Mouse (Mus musculus) Patski (cell line): ENCODE results near the gene Eftud2. TPM values are rescaled to one million over a fixed set of nuclear protein-coding genes. Genes with fewer than 3 reads are reported as not detected.

Experiments
- ATAC-seq: fragments of 100-300 bp; one replicate; pipeline ENCODE4 v1.8.0; 2021
- CTCF ChIA-PET: fragments of 350-600 bp; sonication (Branson Sonifier 250); formaldehyde crosslinking; loops from one replicate; lab custom pipeline; 2022; ENCODE audit warnings: inconsistent platforms; lab: Charles Lee
- POLR2A ChIA-PET: fragments of 350-600 bp; sonication (Branson Sonifier 250); formaldehyde crosslinking; loops from one replicate; lab custom pipeline; 2022; ENCODE audit warnings: antibody characterized with exemption, inconsistent platforms; lab: Charles Lee
- DNase-seq: peaks from one replicate; pipeline ENCODE4 v3.0.0-alpha.2; 2011; ENCODE audit warnings: low read depth, low spot score
- H3K27me3 ChIP-seq: fragments of 371-371 bp; one replicate; pipeline ENCODE4 v1.5.1; 2021
- CTCF ChIP-seq: fragments of 100-300 bp; IDR thresholded peaks from one replicate; pipeline ENCODE4 v1.5.1; 2021
- in situ Hi-C: fragments of 300-500 bp; cut with MboI; formaldehyde crosslinking; loops from 3 replicates; pipeline ENCODE4 v1.11.1; 2018; ENCODE audit warnings: low pct_unique_long_range_greater_than_20kb, mixed read lengths
- polyA plus RNA-seq: library from polyadenylated mRNA; unstranded; gene quantifications from one replicate; pipeline ENCODE4 v1.2.3, GENCODE M21; 2021

Gene Eftud2
- polyA plus RNA-seq, 1 experiment from 2014 or later, result 120 TPM

DNA sequence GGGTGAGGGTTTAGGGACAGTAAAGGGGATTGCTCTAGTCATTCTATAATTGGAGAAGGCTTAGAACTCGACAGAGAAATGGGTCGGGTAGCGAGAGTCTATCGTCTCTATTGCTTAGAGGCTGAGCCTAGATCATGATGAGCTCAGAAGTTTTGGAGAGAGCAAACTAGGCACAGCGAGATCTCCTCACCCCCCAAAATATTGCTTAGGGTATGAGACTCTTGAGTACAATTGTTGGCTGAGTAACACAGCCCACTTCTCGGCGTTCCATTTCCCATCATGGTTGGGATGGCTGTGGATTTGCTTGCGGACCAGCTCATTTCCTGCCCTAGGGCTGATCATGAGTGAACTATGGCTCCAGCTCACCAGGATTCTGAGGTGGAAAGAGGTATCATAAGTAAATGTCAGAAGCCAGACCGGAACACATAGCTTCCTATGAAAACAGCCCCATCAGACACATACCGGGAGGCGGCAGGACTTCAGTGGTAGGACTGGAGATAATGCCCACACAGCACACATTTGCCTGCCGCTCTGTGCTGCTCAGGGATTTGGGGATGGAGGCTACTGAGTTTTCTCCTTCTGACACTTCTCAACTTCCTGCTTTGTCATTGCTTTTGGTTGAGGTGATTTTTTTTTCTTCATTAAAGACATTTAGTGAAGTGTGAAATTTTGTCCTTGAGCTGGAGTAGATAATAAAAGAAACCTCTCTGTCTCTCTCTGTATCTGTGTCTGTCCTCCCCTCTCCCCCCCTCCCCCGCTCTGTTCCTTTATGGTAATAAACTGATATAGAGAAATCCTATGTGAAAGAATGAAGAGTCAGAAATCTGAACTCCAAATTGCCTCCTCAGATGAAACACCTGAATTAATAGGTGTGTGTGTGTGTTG, 771 bp upstream of the Eftud2 start:
- TF ChIP-seq CTCF, result no peak

DNA sequence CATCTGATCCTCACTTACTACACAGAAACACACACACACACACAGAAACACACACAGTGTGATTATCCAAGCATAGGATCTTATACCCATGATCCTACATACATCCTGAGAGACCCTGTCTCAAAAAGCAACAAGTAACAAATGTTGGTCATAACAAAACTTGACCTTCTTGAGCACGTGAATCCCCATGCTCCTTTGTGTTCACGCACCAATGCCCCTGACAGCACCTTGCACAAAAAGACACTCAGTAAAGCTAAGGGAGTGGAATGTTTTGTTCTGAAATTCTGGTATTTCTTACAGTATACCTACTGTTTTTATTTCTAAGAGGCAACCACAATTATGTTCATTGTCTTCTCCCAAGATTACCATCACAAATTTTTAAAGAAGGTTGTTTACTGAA, 1.2 kb downstream of the Eftud2 start:
- H3K27me3 ChIP-seq, result no peaks in the 10 kb centered on the region
- in situ Hi-C loops, result no loop called here
- CTCF ChIA-PET, result no interaction called here
- no peak for DNase-seq
- POLR2A ChIA-PET, result no interaction called here
- no peak for TF ChIP-seq CTCF
- no peak for ATAC-seq

More for the DNA sequence above, 771 bp upstream of the Eftud2 start:
- CTCF ChIA-PET, result interaction anchor here (1.3 to 1.4 kb wide), 2 partner anchors 9 to 153 kb away, joined by 3 read pairs; no protein-coding TSS in a partner anchor
- H3K27me3 ChIP-seq, result no peaks in the 10 kb centered on the region
- no peak for DNase-seq
- POLR2A ChIA-PET, result interaction anchor here (0.8 to 1.1 kb wide), 2 partner anchors 8 to 11 kb away, joined by 3 read pairs; no protein-coding TSS in a partner anchor
- ATAC-seq, result no peak
- in situ Hi-C loops, result no loop called here

DNA sequence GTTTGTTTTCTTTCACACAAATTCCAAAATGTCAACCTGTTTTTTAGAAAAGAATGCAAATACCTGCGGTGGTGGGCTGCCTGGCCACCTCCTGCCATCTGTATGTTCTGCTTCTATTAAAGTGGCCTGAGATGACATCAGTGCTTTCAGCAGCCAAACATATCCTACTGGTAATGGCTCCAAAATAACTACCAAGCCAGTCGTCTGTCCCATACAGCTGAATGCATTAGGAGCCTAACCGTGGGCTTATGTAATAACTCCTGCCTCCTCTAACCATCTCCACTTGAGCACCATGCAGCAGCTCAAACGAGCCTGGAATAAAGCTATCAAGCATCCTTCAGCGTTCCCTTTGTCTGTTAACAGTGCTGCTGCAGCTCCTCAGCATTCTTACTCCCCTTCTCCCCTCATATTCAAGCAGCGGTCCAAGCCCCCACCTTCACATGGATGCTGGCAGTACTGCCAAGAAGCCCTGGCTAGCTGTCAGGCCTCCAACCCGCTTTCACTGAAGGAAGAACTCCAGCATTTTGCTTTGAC, 5.9 kb downstream of the Eftud2 start:
- ChIA-PET CTCF (interaction anchor here (1.3 to 1.8 kb wide), 2 partner anchors 9 to 11 kb away, joined by 4 to 5 read pairs; no protein-coding TSS in a partner anchor), POLR2A (no interaction called here)
- ATAC-seq, result no peak
- no peak for TF ChIP-seq CTCF
- in situ Hi-C loops, result no loop called here
- H3K27me3 ChIP-seq, result no peaks in the 10 kb centered on the region
- DNase-seq, result no peak

DNA sequence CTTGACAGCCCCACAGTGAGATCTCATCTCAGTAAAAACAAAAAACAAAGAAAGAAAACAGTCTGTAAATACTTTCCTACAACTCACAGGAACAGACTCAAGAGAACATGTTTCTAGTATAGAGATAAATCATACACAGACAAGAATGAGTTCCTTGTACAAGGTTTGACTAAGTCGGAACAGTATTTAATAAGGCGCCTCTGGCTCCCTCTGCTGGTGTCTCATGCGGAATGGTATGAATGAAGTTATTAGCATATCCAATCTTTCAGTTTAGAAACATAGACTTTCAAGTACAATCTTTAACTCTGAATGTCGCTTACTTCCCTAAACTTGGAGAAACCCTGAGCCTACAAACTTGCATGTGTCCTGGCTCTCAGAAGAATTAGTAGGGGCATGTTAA, 16.5 kb downstream of the Eftud2 start:
- CTCF ChIA-PET, result interaction anchor here (0.7 to 1.0 kb wide), 3 partner anchors 11 to 89 kb away, joined by 3 to 4 read pairs (median 4); no protein-coding TSS in a partner anchor
- in situ Hi-C loops, result no loop called here
- no peaks in the 10 kb centered on the region for H3K27me3 ChIP-seq
- POLR2A ChIA-PET, result no interaction called here
- DNase-seq (no peak), ATAC-seq (no peak)
- peak; percentile 69 for TF ChIP-seq CTCF

DNA sequence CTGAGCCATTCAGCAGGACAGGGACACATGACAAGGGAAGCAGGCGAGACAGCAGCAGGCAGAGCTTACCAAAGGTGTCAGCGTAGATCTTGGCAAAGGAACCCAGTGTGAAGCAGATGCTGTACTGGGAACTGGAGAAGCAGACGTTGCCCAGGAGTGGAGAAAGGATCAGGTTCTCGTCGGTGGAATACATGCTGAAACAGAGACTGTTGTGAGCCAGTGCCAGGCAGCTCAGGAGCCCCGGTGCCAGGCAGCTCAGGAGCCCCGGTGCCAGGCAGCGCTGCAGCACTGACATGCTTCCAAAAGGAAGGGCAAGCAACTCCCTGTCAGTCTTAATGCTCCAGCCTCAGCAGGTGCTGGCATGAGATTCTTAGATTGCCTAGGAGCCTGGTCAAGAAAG, 20.9 kb downstream of the Eftud2 start:
- H3K27me3 ChIP-seq, result no peaks in the 10 kb centered on the region
- in situ Hi-C loops, result no loop called here
- ATAC-seq, result no peak
- POLR2A ChIA-PET, result no interaction called here
- DNase-seq, result no peak
- CTCF ChIA-PET, result interaction anchor here (0.8 to 1.9 kb wide), 4 partner anchors 35 to 85 kb away, joined by 3 to 6 read pairs (median 4); no protein-coding TSS in a partner anchor
- no peak for TF ChIP-seq CTCF

DNA sequence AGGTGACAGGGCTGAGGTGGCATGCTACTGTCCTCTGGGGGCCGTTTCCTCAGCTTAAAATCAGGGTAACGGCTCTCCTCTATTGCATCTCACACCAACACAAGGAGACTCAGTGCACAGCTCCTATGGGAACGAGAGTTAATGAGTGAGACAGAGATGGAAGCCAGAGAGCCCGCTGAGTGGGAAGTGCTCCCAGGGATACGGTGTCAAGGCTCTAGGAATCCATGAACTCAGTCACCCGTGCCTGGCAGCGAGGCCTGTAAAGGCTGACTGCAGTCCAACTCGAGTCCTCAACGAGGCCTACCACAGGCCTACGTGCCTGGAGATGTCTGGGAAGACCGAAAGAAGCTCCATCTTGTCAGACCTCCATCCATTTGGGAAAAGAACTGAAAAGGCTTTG, 21.8 kb downstream of the Eftud2 start:
- in situ Hi-C loops, result no loop called here
- no peaks in the 10 kb centered on the region for H3K27me3 ChIP-seq
- DNase-seq, result no peak
- ATAC-seq, result no peak
- ChIA-PET POLR2A (interaction anchor here (0.6 to 0.9 kb wide), 2 partner anchors 22 to 85 kb away, joined by 3 read pairs; partner anchors contain the start of genes Ccdc103 and Eftud2), CTCF (interaction anchor here (0.8 to 1.5 kb wide), 3 partner anchors 67 to 84 kb away, joined by 3 to 4 read pairs (median 4); no protein-coding TSS in a partner anchor)
- no peak for TF ChIP-seq CTCF

DNA sequence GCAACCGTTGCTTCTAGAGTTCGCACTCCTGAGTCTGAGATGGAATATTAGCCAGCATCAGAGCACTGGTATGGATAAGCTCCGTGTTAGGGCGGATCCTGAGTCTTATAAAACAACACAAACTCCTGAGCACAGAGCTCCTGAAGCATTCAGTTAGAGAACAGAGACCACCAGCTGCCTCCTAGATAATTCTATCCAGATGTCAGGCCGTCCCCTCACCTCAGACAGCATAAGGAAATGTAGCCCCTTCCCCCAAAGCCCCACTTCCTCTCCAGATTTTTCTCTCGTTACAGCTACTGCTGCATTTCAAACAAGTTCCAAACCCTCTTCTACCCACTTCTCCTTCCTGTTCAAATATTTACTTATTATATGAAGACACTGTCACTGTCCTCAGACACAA, 24.8 kb downstream of the Eftud2 start:
- H3K27me3 ChIP-seq, result no peaks in the 10 kb centered on the region
- in situ Hi-C loops, result no loop called here
- ChIA-PET POLR2A (no interaction called here), CTCF (interaction anchor here (1.1 kb wide), 1 partner anchor 79 kb away, joined by 3 read pairs; no protein-coding TSS in a partner anchor)
- DNase-seq, result no peak
- no peak for ATAC-seq
- no peak for TF ChIP-seq CTCF

DNA sequence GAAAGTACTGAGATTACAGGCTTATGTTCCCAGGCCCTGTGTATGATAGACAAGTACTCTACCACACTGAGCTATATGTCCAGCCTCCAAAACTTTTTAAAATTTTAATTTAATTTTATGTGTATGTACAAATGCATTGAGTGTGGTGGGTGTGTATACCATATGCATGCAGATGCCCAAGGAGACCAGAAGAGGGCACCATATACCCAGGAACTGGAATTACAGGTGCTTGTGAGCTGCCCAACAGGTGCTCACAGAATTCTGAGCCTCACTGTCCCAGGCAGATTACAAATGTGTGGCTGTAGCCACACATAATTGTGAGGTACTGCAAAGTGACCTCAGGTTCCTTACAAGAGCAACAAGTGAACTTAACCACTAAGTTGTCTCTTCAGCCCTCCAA, 27.0 kb downstream of the Eftud2 start:
- no peaks in the 10 kb centered on the region for H3K27me3 ChIP-seq
- ChIA-PET POLR2A (no interaction called here), CTCF (interaction anchor here (0.9 to 1.5 kb wide), 4 partner anchors 8 to 82 kb away, joined by 3 to 4 read pairs (median 3); no protein-coding TSS in a partner anchor)
- ATAC-seq (no peak), DNase-seq (no peak)
- in situ Hi-C loops, result loop anchor here (5.0 kb wide), 1 partner anchor 76 kb away; no protein-coding TSS in a partner anchor
- TF ChIP-seq CTCF, result peak; percentile 76

DNA sequence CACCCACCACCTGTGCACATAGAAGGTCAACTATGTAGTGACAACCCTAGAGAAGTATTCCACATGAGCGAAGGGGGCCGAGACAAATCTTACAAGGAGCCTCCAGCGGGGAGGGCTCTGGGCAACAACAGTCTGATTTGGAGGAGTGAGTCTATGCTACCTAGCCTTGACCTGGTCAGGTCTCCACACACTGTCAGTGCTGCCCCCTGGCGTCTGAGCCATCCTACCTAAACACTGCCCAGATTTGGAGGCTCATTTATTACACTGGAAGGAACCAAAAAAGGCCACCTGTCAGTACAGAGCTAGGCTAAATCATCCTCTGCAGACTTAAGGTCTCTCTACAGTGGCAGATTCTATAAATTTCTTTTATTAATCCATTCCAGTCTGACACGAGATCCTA, 28.9 kb downstream of the Eftud2 start:
- peak; percentile 81 for TF ChIP-seq CTCF
- in situ Hi-C loops, result loop anchor here (5.0 kb wide), 1 partner anchor 75 kb away; no protein-coding TSS in a partner anchor
- no peak for ATAC-seq
- POLR2A ChIA-PET, result interaction anchor here (2.2 kb wide), 1 partner anchor 78 kb away, joined by 6 read pairs; no protein-coding TSS in a partner anchor
- CTCF ChIA-PET, result interaction anchor here (0.6 to 4.2 kb wide), 6 partner anchors 11 to 81 kb away, joined by 3 to 26 read pairs (median 4); no protein-coding TSS in a partner anchor
- H3K27me3 ChIP-seq, result no peaks in the 10 kb centered on the region
- no peak for DNase-seq

DNA sequence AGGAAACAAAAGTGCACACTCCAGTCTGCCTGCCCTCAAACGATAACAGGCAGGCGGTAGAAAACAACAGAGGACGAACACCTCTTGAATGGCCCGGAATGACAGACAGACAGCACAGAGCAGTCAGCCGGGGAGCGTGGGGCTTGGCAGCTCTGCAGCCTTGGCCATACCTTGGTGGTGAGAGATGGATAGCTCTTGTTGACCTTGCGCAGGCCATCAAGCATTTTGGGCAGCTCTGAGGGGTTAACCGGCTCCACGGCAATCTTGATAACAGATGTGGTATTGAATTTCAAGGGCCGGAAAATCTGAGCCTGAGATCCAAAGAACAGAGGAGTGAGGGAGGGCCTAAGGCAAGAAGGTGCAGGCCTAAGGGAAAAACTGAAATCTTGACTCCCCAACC, 34.9 kb downstream of the Eftud2 start:
- no peaks in the 10 kb centered on the region for H3K27me3 ChIP-seq
- no peak for ATAC-seq
- ChIA-PET POLR2A (no interaction called here), CTCF (no interaction called here)
- DNase-seq, result no peak
- in situ Hi-C loops, result no loop called here
- no peak for TF ChIP-seq CTCF
